Mouse (Mus musculus): Measurements from ENCODE around the gene Slc10a4. TPM values are rescaled to one million over a fixed set of nuclear protein-coding genes. Genes with fewer than 3 reads are reported as not detected.

Gene Slc10a4
- polyA plus RNA-seq, 1 experiment = not detected

GRCm38 (mm10) chr5:73056937-73057336, 50.3 kb downstream of the Slc10a4 start:
- Histone ChIP-seq H3K4me3 (ENCODE audit: insufficient read depth, low read depth, low read length) (no peak overlapping the region), H3K27ac (replicated peaks; ENCODE audit: low read depth, low read length) (no peak overlapping the region), H3K4me1 (ENCODE audit: control insufficient read depth, insufficient read depth, insufficient read length, low read length) (no peaks in the 10 kb centered on the region)

- no peak overlapping the region for H3K4me3 ChIP-seq (ENCODE audit: insufficient read depth, low read depth, low read length)
- H3K4me1 ChIP-seq (ENCODE audit: control insufficient read depth, insufficient read depth, insufficient read length, low read length) = no peaks in the 10 kb centered on the region
- no peak overlapping the region for H3K27ac ChIP-seq (replicated peaks; ENCODE audit: low read depth, low read length)
Observed at GRCm38 (mm10) chr5:73061506-73062155, 54.9 kb downstream of the Slc10a4 start.

Other genes starting within 250 kb of the Slc10a4 start
- gene Tec, start 138.4 kb upstream of the Slc10a4 start, polyA plus RNA-seq (2012; ENCODE audit: insufficient read depth, insufficient read length, missing spikeins) = 1.4 TPM in 2 replicates
- 31.7 and 64.1 TPM in 2 replicates for gene Slain2, start 92.6 kb upstream of the Slc10a4 start, polyA plus RNA-seq (2012; ENCODE audit: insufficient read depth, insufficient read length, missing spikeins)
- gene Gm10135, start 32.2 kb upstream of the Slc10a4 start, polyA plus RNA-seq (2012; ENCODE audit: insufficient read depth, insufficient read length, missing spikeins) = not detected in 2 replicates
- gene Fryl, start 249.7 kb downstream of the Slc10a4 start, polyA plus RNA-seq (2012; ENCODE audit: insufficient read depth, insufficient read length, missing spikeins) = 9.4 and 25.3 TPM in 2 replicates

Measured in brown adipose tissue, adult 24 weeks (tissue).